Comparison of ENCODE assay signal across 8 mouse cellular contexts in the genomic region with DNA sequence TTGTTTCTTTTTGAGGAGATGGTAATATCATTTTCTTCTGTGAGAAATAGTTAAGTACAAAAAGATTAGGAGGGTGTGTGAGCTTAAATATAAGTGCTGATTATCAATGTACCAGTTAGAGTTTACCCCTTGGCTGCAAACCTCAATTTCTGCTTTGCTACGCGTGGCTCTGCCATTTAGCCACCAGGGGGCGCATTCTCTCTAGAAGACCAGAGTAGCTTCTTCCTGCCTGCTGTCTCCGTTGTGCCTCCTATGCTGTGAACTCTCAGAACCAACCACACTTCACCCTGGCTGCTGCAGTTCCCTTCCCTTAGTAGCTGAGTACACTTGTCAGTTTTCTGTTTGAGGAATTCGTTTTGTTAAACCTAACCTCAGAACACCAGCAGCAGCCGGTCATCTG. TPM values are rescaled to one million over a fixed set of nuclear protein-coding genes. Genes with fewer than 3 reads are reported as not detected.
DNase-seq lines count a peak whose midpoint lies in the region; ATAC-seq lines count a peak whose summit lies in the region.

No protein-coding gene starts in this region.

- ATAC-seq in embryonic facial prominence, embryonic 14.5 days (ENCODE audit: low read depth), result peak; percentile 35; the same call in 1 of the 2 replicates
- ATAC-seq in intestine, embryonic 15.5 days, result 0 out of 2 replicates have a peak, but pooled peaks have one; percentile 34
- ATAC-seq in liver, embryonic 12.5 days, result peak; percentile 32; the same call in 1 of the 2 replicates

- no peaks in the 10 kb centered on the region; the same call in 1 of the 2 replicates for H3K4me1 ChIP-seq in embryonic facial prominence, embryonic 14.5 days (ENCODE audit: control insufficient read depth, insufficient read depth, low read length)
- H3K4me1 ChIP-seq in intestine, embryonic 15.5 days (replicated peaks), result no peaks in the 10 kb centered on the region
- 0 out of 2 replicates have a peak, but pooled peaks cover under 1% of the 10 kb centered on the region for H3K4me1 ChIP-seq in liver, embryonic 12.5 days

- H3K9me3 ChIP-seq in embryonic facial prominence, embryonic 14.5 days (ENCODE audit: control insufficient read depth, low read length), result no peaks in the 10 kb centered on the region
- no peaks in the 10 kb centered on the region for H3K9me3 ChIP-seq in intestine, embryonic 15.5 days
- H3K9me3 ChIP-seq in liver, embryonic 12.5 days (replicated peaks), result no peaks in the 10 kb centered on the region

- DNase-seq in urinary bladder, postnatal 25 days (ENCODE audit: low spot score), result peak; percentile 64
- DNase-seq in urinary bladder, postnatal 10 days (ENCODE audit: low spot score), result no peak
- peak; percentile 88 for DNase-seq in adrenal gland, postnatal 14 days
- DNase-seq in embryonic facial prominence, embryonic 14.5 days (ENCODE audit: low spot score), result peak; percentile 84
- DNase-seq in retina, postnatal 7 days (ENCODE audit: low read depth, low spot score), result peak; percentile 65
- DNase-seq in thymus, postnatal 36 days, result peak; percentile 67 to 71

- H3K4me2 ChIP-seq in embryonic facial prominence, embryonic 14.5 days (ENCODE audit: low read depth, low read length), result no peak overlapping the region
- no peak overlapping the region for H3K4me2 ChIP-seq in intestine, embryonic 15.5 days (replicated peaks)
- H3K4me2 ChIP-seq in liver, embryonic 12.5 days, result no peak overlapping the region

- no peaks in the 10 kb centered on the region for H3K27me3 ChIP-seq in embryonic facial prominence, embryonic 14.5 days (replicated peaks; ENCODE audit: control insufficient read depth, insufficient read depth, low read length)
- H3K27me3 ChIP-seq in intestine, embryonic 15.5 days (replicated peaks), result no peaks in the 10 kb centered on the region
- H3K27me3 ChIP-seq in liver, embryonic 12.5 days (replicated peaks), result no peaks in the 10 kb centered on the region

- no peak overlapping the region for H3K4me3 ChIP-seq in embryonic facial prominence, embryonic 14.5 days (ENCODE audit: low read depth, low read length)
- no peak overlapping the region for H3K4me3 ChIP-seq in intestine, embryonic 15.5 days (replicated peaks)
- no peak overlapping the region for H3K4me3 ChIP-seq in liver, embryonic 12.5 days

- no peak overlapping the region for H3K27ac ChIP-seq in embryonic facial prominence, embryonic 14.5 days (replicated peaks; ENCODE audit: low read depth, low read length)
- H3K27ac ChIP-seq in intestine, embryonic 15.5 days, result no peak overlapping the region
- no peak overlapping the region for H3K27ac ChIP-seq in liver, embryonic 12.5 days

- H3K9ac ChIP-seq in embryonic facial prominence, embryonic 14.5 days (ENCODE audit: low read depth, low read length), result no peak overlapping the region
- H3K9ac ChIP-seq in intestine, embryonic 15.5 days, result no peak overlapping the region
- no peak overlapping the region for H3K9ac ChIP-seq in liver, embryonic 12.5 days

- H3K36me3 ChIP-seq in embryonic facial prominence, embryonic 14.5 days (ENCODE audit: control insufficient read depth, insufficient read depth, low read length), result no peaks in the 10 kb centered on the region
- H3K36me3 ChIP-seq in intestine, embryonic 15.5 days, result no peaks in the 10 kb centered on the region
- H3K36me3 ChIP-seq in liver, embryonic 12.5 days, result no peaks in the 10 kb centered on the region

- WGBS in embryonic facial prominence, embryonic 14.5 days, result 18% methylated on average over 6 of the region's 6 CpGs
- 20% methylated on average over 6 of the region's 6 CpGs for WGBS in intestine, embryonic 15.5 days
- 14% methylated on average over 6 of the region's 6 CpGs for WGBS in liver, embryonic 12.5 days (ENCODE audit: insufficient replicate concordance)

RNA-seq across cellular contexts. Expression of gene Med31, which starts 5.9 kb away (rescaled TPM):
- 12.3 and 13.6 TPM in 2 replicates for total RNA-seq in adrenal gland, postnatal 14 days (2021)
- 40.6 and 42.0 TPM in 2 replicates for polyA plus RNA-seq in embryonic facial prominence, embryonic 14.5 days (2014; fragmentation: Nextera tagmentation; extraction: Ambion mirVana)
- polyA plus RNA-seq in intestine, embryonic 15.5 days (2015; fragmentation: Nextera tagmentation; extraction: Ambion mirVana), result 33.0 and 34.3 TPM in 2 replicates
- 15.0 and 16.7 TPM in 2 replicates for polyA plus RNA-seq in liver, embryonic 12.5 days (2016; fragmentation: Nextera tagmentation; extraction: Ambion mirVana)

RNA-seq across cellular contexts. Expression of gene Txndc17, which starts 13.9 kb away (rescaled TPM):
- 72.5 and 75.9 TPM in 2 replicates for total RNA-seq in adrenal gland, postnatal 14 days (2021)
- polyA plus RNA-seq in embryonic facial prominence, embryonic 14.5 days (2014; fragmentation: Nextera tagmentation; extraction: Ambion mirVana), result 197 and 203 TPM in 2 replicates
- polyA plus RNA-seq in intestine, embryonic 15.5 days (2015; fragmentation: Nextera tagmentation; extraction: Ambion mirVana), result 340 and 361 TPM in 2 replicates
- polyA plus RNA-seq in liver, embryonic 12.5 days (2016; fragmentation: Nextera tagmentation; extraction: Ambion mirVana), result 95.4 and 96.6 TPM in 2 replicates

RNA-seq across cellular contexts. Expression of gene 4933427D14Rik, which starts 14.0 kb away (rescaled TPM):
- 8.1 and 9.4 TPM in 2 replicates for total RNA-seq in adrenal gland, postnatal 14 days (2021)
- 9.0 and 11.8 TPM in 2 replicates for polyA plus RNA-seq in embryonic facial prominence, embryonic 14.5 days (2014; fragmentation: Nextera tagmentation; extraction: Ambion mirVana)
- 12.7 and 15.2 TPM in 2 replicates for polyA plus RNA-seq in intestine, embryonic 15.5 days (2015; fragmentation: Nextera tagmentation; extraction: Ambion mirVana)
- 5.3 and 7.6 TPM in 2 replicates for polyA plus RNA-seq in liver, embryonic 12.5 days (2016; fragmentation: Nextera tagmentation; extraction: Ambion mirVana)

RNA-seq across cellular contexts. Expression of gene Gm43951, which starts 14.6 kb away (rescaled TPM):
- 0.78 and 1.4 TPM in 2 replicates for total RNA-seq in adrenal gland, postnatal 14 days (2021)
- polyA plus RNA-seq in embryonic facial prominence, embryonic 14.5 days (2014; fragmentation: Nextera tagmentation; extraction: Ambion mirVana), result 0.13 and 0.15 TPM in 2 replicates
- polyA plus RNA-seq in intestine, embryonic 15.5 days (2015; fragmentation: Nextera tagmentation; extraction: Ambion mirVana), result 0.20 and 0.21 TPM in 2 replicates
- polyA plus RNA-seq in liver, embryonic 12.5 days (2016; fragmentation: Nextera tagmentation; extraction: Ambion mirVana), result 0.05 and 0.07 TPM in 2 replicates

RNA-seq across cellular contexts. Expression of gene Slc13a5, which starts 45.7 kb away (rescaled TPM):
- total RNA-seq in adrenal gland, postnatal 14 days (2021), result 0.11 and 0.15 TPM in 2 replicates
- 8.3 and 14.0 TPM in 2 replicates for polyA plus RNA-seq in embryonic facial prominence, embryonic 14.5 days (2014; fragmentation: Nextera tagmentation; extraction: Ambion mirVana)
- polyA plus RNA-seq in intestine, embryonic 15.5 days (2015; fragmentation: Nextera tagmentation; extraction: Ambion mirVana), result 0.11 and 0.49 TPM in 2 replicates
- not detected in 2 replicates for polyA plus RNA-seq in liver, embryonic 12.5 days (2016; fragmentation: Nextera tagmentation; extraction: Ambion mirVana)
